Mouse (Mus musculus): Measurements from ENCODE around the gene Polr3b. TPM values are rescaled to one million over a fixed set of nuclear protein-coding genes. Genes with fewer than 3 reads are reported as not detected.

The Polr3b gene
- polyA plus RNA-seq, 1 experiment, result 7.0 TPM

- DNase-seq (ENCODE audit: low spot score), result no peak
Observed at GRCm38 (mm10) chr10:84662138-84662537, 40.0 kb downstream of the Polr3b start.

- no peak for DNase-seq (ENCODE audit: low spot score)
Observed at GRCm38 (mm10) chr10:84665713-84666260, 43.7 kb downstream of the Polr3b start.

DNA sequence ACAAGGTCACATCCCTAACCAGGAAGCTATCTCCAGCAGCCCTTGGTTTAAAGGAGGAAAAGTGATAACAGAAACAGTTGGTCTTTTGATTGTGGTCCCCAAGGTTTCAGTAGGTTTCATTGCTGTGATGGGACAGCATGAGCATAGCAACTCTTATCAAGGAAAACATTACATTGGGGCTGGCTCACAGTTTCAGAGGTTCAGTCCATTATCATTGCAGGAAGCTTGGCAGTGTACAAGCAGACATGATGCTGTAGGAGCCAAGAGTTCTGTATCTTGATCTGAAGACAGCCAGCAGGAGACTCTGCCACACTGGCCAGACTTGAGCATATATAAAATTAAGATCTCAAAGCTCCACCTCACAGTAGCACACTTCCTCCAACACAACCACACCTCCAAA lies 53.6 kb downstream of the Polr3b start:
- no peak for DNase-seq (ENCODE audit: low spot score)

DNA sequence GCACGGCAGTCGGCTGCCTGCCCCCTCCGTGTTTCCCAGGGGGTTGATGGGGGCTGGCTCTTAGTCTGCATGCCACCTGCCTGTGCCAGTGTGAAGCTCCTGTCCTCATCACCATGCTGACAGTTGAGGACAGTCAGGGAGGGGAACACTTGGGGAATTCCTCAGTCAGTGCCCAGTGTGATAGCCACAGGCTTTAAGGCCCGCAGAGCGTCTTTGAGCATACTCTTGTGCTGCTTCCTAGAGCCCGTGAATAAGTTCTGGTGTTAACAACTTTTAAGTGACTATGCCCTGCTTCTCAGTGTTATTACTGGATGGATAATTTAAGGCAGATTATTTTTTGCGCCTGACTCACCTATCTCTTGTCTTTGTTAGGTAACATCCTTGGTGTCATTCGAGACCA lies 54.4 kb downstream of the Polr3b start:
- no peak for DNase-seq (ENCODE audit: low spot score)

DNA sequence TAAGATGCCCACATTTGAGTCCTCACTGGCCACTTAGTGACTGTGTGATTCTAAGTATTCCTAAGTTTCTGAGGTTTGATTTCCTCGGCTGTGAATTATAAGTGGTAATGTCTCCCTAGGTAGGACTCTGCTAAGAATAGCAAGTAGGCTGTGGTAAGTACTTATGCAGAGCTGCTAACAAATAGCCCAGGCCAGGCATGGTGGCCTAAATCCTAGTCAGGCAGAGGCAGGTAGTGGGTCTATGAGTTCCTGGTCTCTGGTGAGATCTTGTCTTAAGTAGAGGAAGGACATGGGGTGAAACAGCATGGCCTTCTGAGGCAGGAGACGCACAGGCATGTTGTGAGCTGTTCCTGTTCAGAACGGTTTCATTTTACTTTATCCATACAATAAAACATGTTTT lies 55.8 kb downstream of the Polr3b start:
- no peak for DNase-seq (ENCODE audit: low spot score)

GRCm38 (mm10) chr10:84678441-84678840 lies 56.3 kb downstream of the Polr3b start:
- no peak for DNase-seq (ENCODE audit: low spot score)

GRCm38 (mm10) chr10:84685444-84686121 lies 63.5 kb downstream of the Polr3b start:
- DNase-seq (ENCODE audit: low spot score), result no peak

- DNase-seq (ENCODE audit: low spot score), result no peak
Observed at GRCm38 (mm10) chr10:84686122-84686497, 64.0 kb downstream of the Polr3b start.

DNA sequence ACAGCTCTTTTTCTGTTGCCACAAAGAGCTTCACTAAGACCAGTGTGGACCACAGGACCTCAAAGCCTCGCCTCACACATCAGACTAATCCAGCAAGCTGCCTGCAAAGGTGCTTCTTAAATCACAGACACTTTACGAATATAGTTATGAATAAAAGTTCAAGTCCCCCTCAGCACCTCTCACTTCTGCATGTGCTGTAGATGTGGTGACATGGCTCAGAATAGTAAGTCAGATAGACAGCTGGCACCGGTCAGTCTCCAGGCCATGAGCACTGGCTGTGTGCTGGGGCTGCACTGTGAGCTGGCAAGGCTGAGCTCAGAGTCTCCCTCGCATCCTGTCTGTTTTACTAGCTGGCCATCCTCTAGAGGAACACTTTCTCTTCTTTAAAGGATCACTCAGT lies 64.6 kb downstream of the Polr3b start:
- DNase-seq (ENCODE audit: low spot score), result no peak

DNA sequence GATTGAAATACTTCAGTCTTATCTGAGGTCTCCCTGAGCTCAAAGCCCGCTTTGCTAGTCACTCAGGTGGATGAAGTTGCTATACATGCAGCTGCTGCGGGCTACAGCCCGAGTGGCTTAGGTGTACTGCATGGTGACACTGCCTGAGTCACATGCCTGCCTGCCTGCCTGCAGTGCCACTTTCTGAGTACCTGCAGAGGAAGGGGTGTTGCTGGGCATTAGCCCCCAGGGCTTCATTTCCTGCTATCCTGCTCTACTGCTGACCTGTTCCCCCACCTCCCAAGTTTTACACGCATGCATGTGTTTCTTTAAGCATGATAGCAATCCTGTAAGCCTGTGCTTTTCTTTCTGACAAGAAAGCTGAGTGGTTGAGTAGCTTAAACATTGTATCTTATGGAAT lies 65.6 kb downstream of the Polr3b start:
- DNase-seq (ENCODE audit: low spot score), result no peak

- DNase-seq (ENCODE audit: low spot score), result no peak
Observed at GRCm38 (mm10) chr10:84689846-84690245, 67.8 kb downstream of the Polr3b start.

DNA sequence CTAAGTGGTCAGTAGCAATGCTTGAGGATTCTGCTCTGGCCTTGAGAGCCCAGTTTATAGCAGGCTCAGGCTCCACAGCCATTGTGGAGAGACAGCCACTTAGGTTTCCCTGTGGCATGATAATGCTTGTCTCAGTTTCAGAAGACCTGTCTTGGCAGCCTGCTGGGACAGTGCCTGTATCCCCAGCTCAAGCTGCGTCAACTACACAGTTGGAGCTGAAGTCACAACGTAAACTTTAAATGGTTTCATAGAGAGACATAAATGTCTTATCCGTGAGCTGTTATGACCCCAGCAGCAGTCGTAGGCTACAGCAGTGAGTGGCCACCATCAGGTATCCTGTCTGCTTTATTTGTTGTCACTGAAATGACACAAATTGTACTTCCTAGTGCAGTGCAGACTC lies 68.7 kb downstream of the Polr3b start:
- DNase-seq (ENCODE audit: low spot score), result no peak

DNA sequence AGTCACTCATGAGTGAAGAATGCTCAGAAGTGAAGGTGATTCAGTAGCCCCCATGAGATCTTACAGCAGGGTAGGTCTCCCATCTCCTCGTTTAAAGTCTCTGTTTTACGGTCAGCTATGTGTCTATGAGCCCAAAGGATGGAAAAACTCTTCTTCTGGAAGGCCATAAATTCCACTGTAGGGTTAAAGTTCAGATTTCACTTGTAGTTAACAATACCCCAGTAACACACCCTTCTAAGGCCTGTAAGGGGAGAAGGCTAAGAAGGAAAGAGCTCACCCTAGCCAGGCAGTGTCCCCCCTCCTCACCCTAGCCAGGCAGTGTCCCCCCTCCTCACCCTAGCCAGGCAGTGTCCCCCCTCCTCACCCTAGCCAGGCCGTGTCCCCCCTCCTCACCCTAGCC lies 69.6 kb downstream of the Polr3b start:
- DNase-seq (ENCODE audit: low spot score), result no peak

- no peak for DNase-seq (ENCODE audit: low spot score)
Observed at GRCm38 (mm10) chr10:84693841-84694638, 71.9 kb downstream of the Polr3b start.

- no peak for DNase-seq (ENCODE audit: low spot score)
Observed at GRCm38 (mm10) chr10:84700236-84700987, 78.3 kb downstream of the Polr3b start.

DNA sequence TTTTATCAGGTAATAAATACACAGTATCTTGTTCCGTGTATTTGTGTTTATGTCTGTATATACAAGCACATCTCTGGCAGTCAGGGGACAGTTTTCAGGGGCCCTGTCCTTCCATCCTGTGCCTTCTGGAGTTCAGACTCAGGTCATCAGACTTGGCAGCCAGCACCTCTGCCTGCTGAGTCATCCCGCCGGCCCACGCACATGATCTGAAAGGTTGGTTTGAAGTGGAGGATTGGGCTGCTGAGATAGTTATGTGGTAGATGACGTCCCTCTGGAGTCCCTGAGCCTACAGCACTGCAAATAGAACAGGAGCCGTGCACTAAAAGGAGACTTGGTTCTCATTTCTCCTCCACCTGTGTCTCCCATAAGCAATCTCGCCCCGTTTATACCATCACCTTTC lies 79.0 kb downstream of the Polr3b start:
- DNase-seq (ENCODE audit: low spot score), result no peak

DNA sequence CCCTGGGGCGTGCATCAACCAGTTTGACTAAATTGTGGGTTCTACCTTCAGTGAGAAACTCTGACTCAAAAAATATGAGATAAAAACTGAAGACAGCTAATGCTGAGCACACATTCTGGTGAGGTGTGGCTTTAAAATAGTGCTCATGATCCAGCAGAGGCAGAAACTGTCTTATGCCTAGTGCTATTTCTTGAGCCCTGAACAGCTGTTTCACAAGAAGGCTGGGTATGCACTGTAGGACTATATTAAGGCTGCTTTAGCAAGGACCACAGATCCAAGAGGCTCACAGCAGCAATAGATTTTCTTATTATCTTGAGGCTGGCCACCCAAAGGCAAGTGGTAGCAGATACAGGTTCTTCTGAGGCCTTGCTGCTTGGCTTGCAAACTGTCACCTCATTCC lies 80.0 kb downstream of the Polr3b start:
- no peak for DNase-seq (ENCODE audit: low spot score)

- DNase-seq (ENCODE audit: low spot score), result no peak
Observed at GRCm38 (mm10) chr10:84704594-84704993, 82.5 kb downstream of the Polr3b start.

DNA sequence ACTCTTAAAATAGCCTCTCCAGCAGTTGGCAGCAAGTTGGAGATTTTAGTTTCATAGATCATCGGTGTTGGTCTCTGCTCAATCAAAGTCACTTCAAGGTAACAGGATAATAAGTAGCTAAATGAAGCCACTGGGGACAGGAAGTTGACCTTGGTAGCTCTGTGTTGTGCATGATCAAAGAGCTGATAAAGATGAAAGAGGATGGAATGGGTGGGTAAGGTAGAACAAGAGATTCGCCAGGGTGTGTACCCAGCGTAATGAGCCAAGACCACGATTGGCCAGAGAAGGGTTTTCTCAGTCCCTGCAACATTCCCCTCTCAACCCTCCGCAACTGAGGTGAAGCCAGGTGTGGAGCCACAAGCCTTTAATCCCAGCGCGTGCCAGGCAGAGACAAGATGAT lies 83.1 kb downstream of the Polr3b start:
- DNase-seq (ENCODE audit: low spot score), result no peak

- no peak for DNase-seq (ENCODE audit: low spot score)
Observed at GRCm38 (mm10) chr10:84706543-84706942, 84.5 kb downstream of the Polr3b start.

DNA sequence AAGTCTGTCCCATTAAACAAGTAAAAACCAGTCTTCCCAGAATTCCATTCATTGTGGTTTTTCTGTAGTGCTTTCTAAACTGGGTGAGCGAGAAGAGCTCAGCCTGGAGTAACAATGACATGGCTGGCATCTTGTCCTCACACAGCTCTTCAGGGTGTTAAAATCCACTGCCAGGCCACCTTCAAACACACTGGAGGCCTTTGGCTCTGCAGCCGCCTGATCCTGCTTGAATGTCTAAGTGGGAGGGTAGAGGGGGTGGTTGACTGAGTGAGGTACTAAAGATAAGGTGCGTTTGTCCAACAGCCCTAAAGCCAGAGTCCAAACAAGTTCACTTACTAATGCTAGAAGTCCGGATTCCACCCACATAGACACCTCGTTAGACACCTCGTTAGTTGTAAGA lies 85.1 kb downstream of the Polr3b start:
- DNase-seq (ENCODE audit: low spot score), result no peak

- no peak for DNase-seq (ENCODE audit: low spot score)
Observed at GRCm38 (mm10) chr10:84707752-84708530, 85.8 kb downstream of the Polr3b start.

All from urinary bladder, adult 2 months (tissue).